ENCODE assay signal across 15 mouse cellular contexts in genomic region chr5:99419872-99420271, GRCm38 (mm10).
"Had no signal": no experiment of that assay in that cellular context is flagged by ENCODE, and none has a peak within 500 bp of the region (broad histone marks: within the 10 kb centered on the region; RNA-seq: fewer than 3 reads in every experiment).

No protein-coding gene starts in this region.

- H3K9ac ChIP-seq: limb, embryonic 13.5 days; liver, embryonic 14.5 days; midbrain, embryonic 15.5 days; neural tube, embryonic 13.5 days had no signal

- H3K27ac ChIP-seq: kidney, postnatal 0 days; limb, embryonic 13.5 days; liver, embryonic 14.5 days; midbrain, embryonic 15.5 days; neural tube, embryonic 13.5 days had no signal

- ATAC-seq: hindbrain, embryonic 16.5 days; inflammation-experienced regulatory T-cells, adult 6 months; midbrain, embryonic 15.5 days had no signal

- H3K9me3 ChIP-seq: limb, embryonic 13.5 days; midbrain, embryonic 15.5 days; neural tube, embryonic 13.5 days had no signal

- DNase-seq: kidney, adult 8-10 months; kidney, postnatal 36 days; layer of hippocampus, adult 9-11 months; left cerebral cortex, postnatal 4 days; retina, postnatal 1 day; right cerebral cortex, postnatal 4 days; thymus, adult 18-20 months; thymus, postnatal 14 days had no signal

- H3K36me3 ChIP-seq: limb, embryonic 13.5 days; midbrain, embryonic 15.5 days; neural tube, embryonic 13.5 days had no signal

- H3K27me3 ChIP-seq: limb, embryonic 13.5 days; midbrain, embryonic 15.5 days; neural tube, embryonic 13.5 days had no signal

- H3K4me1 ChIP-seq: limb, embryonic 13.5 days; midbrain, embryonic 15.5 days; neural tube, embryonic 13.5 days had no signal

- H3K4me3 ChIP-seq: limb, embryonic 13.5 days; midbrain, embryonic 15.5 days; neural tube, embryonic 13.5 days had no signal

- H3K4me2 ChIP-seq: limb, embryonic 13.5 days; midbrain, embryonic 15.5 days; neural tube, embryonic 13.5 days had no signal
